In genomic region chr8:106737846-106738245, GRCm38 (mm10) we compare ENCODE assay signal across 23 mouse cellular contexts. TPM values are rescaled to one million over a fixed set of nuclear protein-coding genes. Genes with fewer than 3 reads are reported as not detected.
DNase-seq lines count a peak whose midpoint lies in the region; ATAC-seq and TF ChIP-seq lines count a peak whose summit lies in the region.
"Had no signal": no experiment of that assay in that cellular context is flagged by ENCODE, and none has a peak within 500 bp of the region (broad histone marks: within the 10 kb centered on the region; RNA-seq: fewer than 3 reads in every experiment).

No protein-coding gene starts in this region.

- no peak for TF ChIP-seq EP300 in CH12.LX (IDR thresholded peaks at IDR 0.05; ENCODE audit: low read length)

- H3K4me3 ChIP-seq in CH12.LX (replicated peaks in 1 of 3; ENCODE audit: low read depth in 2 of 3, low read length in 2 of 3, poor library complexity in 1 of 3), result no peak overlapping the region
- H3K4me3 ChIP-seq in embryonic fibroblast, embryonic 13.5 days (ENCODE audit: insufficient read depth, low read length), result no peak overlapping the region
- H3K4me3 ChIP-seq in forebrain, embryonic 14.5 days (ENCODE audit: low read depth, low read length), result no peak overlapping the region
- H3K4me3 ChIP-seq: embryonic facial prominence, embryonic 13.5 days; embryonic facial prominence, embryonic 15.5 days; forebrain, embryonic 13.5 days; gastrocnemius, adult 2 months had no signal

- WGBS in forebrain, embryonic 14.5 days, result 88% methylated on average over 2 of the region's 2 CpGs

- no peak for TF ChIP-seq POLR2A in CH12.LX (IDR thresholded peaks at IDR 0.05; ENCODE audit: low read depth, low read length)
- no peak for TF ChIP-seq POLR2A in embryonic fibroblast, embryonic 13.5 days (IDR thresholded peaks at IDR 0.05; ENCODE audit: low read depth, low read length)

- no peak overlapping the region for H3K27ac ChIP-seq in CH12.LX (ENCODE audit: insufficient read depth, low read depth)
- peak overlapping the region; percentile 77; the same call in 1 of the 2 replicates for H3K27ac ChIP-seq in embryonic fibroblast, embryonic 13.5 days (ENCODE audit: insufficient read depth, low read length)
- no peak overlapping the region for H3K27ac ChIP-seq in forebrain, embryonic 14.5 days (ENCODE audit: low read depth, low read length)
- H3K27ac ChIP-seq: embryonic facial prominence, embryonic 15.5 days; forebrain, embryonic 13.5 days; gastrocnemius, adult 2 months had no signal

- ATAC-seq in forebrain, embryonic 14.5 days, result no peak
- ATAC-seq: CD4-positive, CD25-positive, alpha-beta regulatory T cell, adult 4 months; forebrain, embryonic 13.5 days; forebrain, embryonic 16.5 days; Patski had no signal

- TF ChIP-seq RAD21 in CH12.LX (IDR thresholded peaks at IDR 0.05; ENCODE audit: low read depth, low read length), result no peak

- no peak overlapping the region for H3K9ac ChIP-seq in CH12.LX (ENCODE audit: insufficient read depth, low read depth)
- no peak overlapping the region for H3K9ac ChIP-seq in forebrain, embryonic 14.5 days (ENCODE audit: low read length)
- H3K9ac ChIP-seq: embryonic facial prominence, embryonic 13.5 days; embryonic facial prominence, embryonic 15.5 days; forebrain, embryonic 13.5 days had no signal

- dilution Hi-C loops in CH12.LX (cut with MboI; ENCODE audit: extremely low pct_ligation_motif_present, extremely low pct_unique_long_range_greater_than_20kb, low sequenced_read_pairs), result no loop called here

- H3K27me3 ChIP-seq in CH12.LX (replicated peaks), result no peaks in the 10 kb centered on the region
- no peaks in the 10 kb centered on the region for H3K27me3 ChIP-seq in forebrain, embryonic 14.5 days (replicated peaks; ENCODE audit: control insufficient read depth, insufficient read depth, low read length)
- H3K27me3 ChIP-seq: embryonic facial prominence, embryonic 13.5 days; embryonic facial prominence, embryonic 15.5 days; forebrain, embryonic 13.5 days; Patski had no signal

- intact Hi-C loops in heart, postnatal 14 days (cut with DNase I), result no loop called here

- H3K36me3 ChIP-seq in CH12.LX (replicated peaks in 1 of 2; ENCODE audit: control insufficient read depth in 1 of 2, insufficient read depth in 1 of 2, low read length in 1 of 2), result peaks cover 6 to 44% of the 10 kb centered on the region in 2 experiments
- peaks cover 10% of the 10 kb centered on the region for H3K36me3 ChIP-seq in forebrain, embryonic 14.5 days (ENCODE audit: control insufficient read depth, insufficient read depth, low read length)

- H3K79me2 ChIP-seq in CH12.LX (replicated peaks; ENCODE audit: control insufficient read depth, extremely low read depth, insufficient read depth, poor library complexity, severe bottlenecking), result no peaks in the 10 kb centered on the region

- TF ChIP-seq CTCF in CH12.LX (conservative IDR thresholded peaks at IDR 0.05 in 1 of 2, IDR thresholded peaks at IDR 0.05 in 1 of 2; ENCODE audit: low read depth in 2 of 2, low read length in 2 of 2), result no peak
- TF ChIP-seq CTCF in embryonic fibroblast, embryonic 13.5 days (IDR thresholded peaks at IDR 0.05; ENCODE audit: borderline replicate concordance, insufficient read depth, low read length), result no peak

- no peak overlapping the region for H3K4me2 ChIP-seq in CH12.LX (ENCODE audit: insufficient read depth, low read depth, poor library complexity, severe bottlenecking)
- H3K4me2 ChIP-seq in forebrain, embryonic 14.5 days (ENCODE audit: low read length), result no peak overlapping the region
- H3K4me2 ChIP-seq: embryonic facial prominence, embryonic 13.5 days; embryonic facial prominence, embryonic 15.5 days; forebrain, embryonic 13.5 days had no signal

- DNase-seq in 3T3-L1 (ENCODE audit: low read depth, low spot score) (peak; percentile 69), 416B (ENCODE audit: low read depth) (peak; percentile 22), CH12.LX (ENCODE audit: extremely low read depth) (no peak)
- DNase-seq in heart, postnatal 14 days, result no peak
- no peak for DNase-seq in forebrain, embryonic 14.5 days (ENCODE audit: low spot score)
- no peak for DNase-seq in cerebellum, adult 18-20 months
- no peak for DNase-seq in T-cell, adult 2 months (ENCODE audit: low spot score)
- DNase-seq: adrenal gland, adult 2 months; adrenal gland, postnatal 10 days; adrenal gland, postnatal 25 days; cerebellum, adult 11 months; cerebellum, adult 2 months; cerebellum, adult 9-10 months; cerebellum, postnatal 10 days; cerebellum, postnatal 25 days; gastrocnemius, adult 2 months had no signal

- H3K9me3 ChIP-seq in CH12.LX (replicated peaks; ENCODE audit: low read length), result peaks cover 2% of the 10 kb centered on the region
- no peaks in the 10 kb centered on the region for H3K9me3 ChIP-seq in forebrain, embryonic 14.5 days (replicated peaks; ENCODE audit: control insufficient read depth, low read length)
- H3K9me3 ChIP-seq: embryonic facial prominence, embryonic 13.5 days; embryonic facial prominence, embryonic 15.5 days; forebrain, embryonic 13.5 days had no signal

- in situ Hi-C loops in CH12.LX (cut with MboI; ENCODE audit: low pct_ligation_motif_present, low pct_unique_long_range_greater_than_20kb, low sequenced_read_pairs), result no loop called here

- peaks cover 8 to 63% of the 10 kb centered on the region in 2 experiments for H3K4me1 ChIP-seq in CH12.LX (ENCODE audit: control insufficient read depth in 1 of 2, insufficient read depth in 2 of 2)
- H3K4me1 ChIP-seq in embryonic fibroblast, embryonic 13.5 days (ENCODE audit: control insufficient read depth, insufficient read depth, low read length), result peaks cover 12% of the 10 kb centered on the region
- H3K4me1 ChIP-seq in forebrain, embryonic 14.5 days (ENCODE audit: control insufficient read depth, insufficient read depth, low read length), result no peaks in the 10 kb centered on the region
- H3K4me1 ChIP-seq: forebrain, embryonic 13.5 days had no signal

TF ChIP-seq in CH12.LX, 34 proteins besides CTCF, POLR2A, EP300 and RAD21:
- TF ChIP-seq SIN3A (IDR thresholded peaks at IDR 0.05; ENCODE audit: low read length) (no peak), ZNF384 (IDR thresholded peaks at IDR 0.05; ENCODE audit: low read depth, low read length) (peak; percentile 24; the same call in 1 of the 2 replicates)

RNA-seq across cellular contexts. Expression of gene Tango6, which starts 55.0 kb away (rescaled TPM):
- 4.3 and 4.5 TPM in 2 replicates for total RNA-seq in CH12.LX (2012; rRNA removed)
- total RNA-seq in CH12.LX (2014; rRNA removed), result 2.1 and 2.9 TPM in 2 replicates
- 5.6 and 6.4 TPM in 2 replicates for polyA plus RNA-seq in CH12.LX (2012; ENCODE audit: insufficient read length, low read depth)
- polyA plus RNA-seq in embryonic fibroblast, embryonic 13.5 days (2011; ENCODE audit: insufficient read length, low read depth, missing spikeins), result 7.0 and 7.2 TPM in 2 replicates
- 1 to 10 TPM; 8.8 to 9.5 TPM for total RNA-seq in heart, postnatal 14 days (2021)
- polyA plus RNA-seq in forebrain, embryonic 14.5 days (2014; fragmentation: Nextera tagmentation; extraction: Ambion mirVana), result 2.4 and 4.4 TPM in 2 replicates

Comparison
In these comparisons a context has a peak if more than half of its experiments do, and no peak if none do; other contexts are left out.
1. DNase-seq: peak in 3T3-L1 (single experiment) and 416B (single experiment); none in CH12.LX (single experiment), heart, postnatal 14 days (0 of 2), forebrain, embryonic 14.5 days (single experiment), cerebellum, adult 18-20 months (0 of 2) and T-cell, adult 2 months (single experiment).